Mouse (Mus musculus): ENCODE measurements around the gene Ipo9. TPM values are rescaled to one million over a fixed set of nuclear protein-coding genes. Genes with fewer than 3 reads are reported as not detected.

The Ipo9 gene
- total and polyA plus RNA-seq, 3 experiments = 27.4 to 56.2 TPM; not detected in 1

DNA sequence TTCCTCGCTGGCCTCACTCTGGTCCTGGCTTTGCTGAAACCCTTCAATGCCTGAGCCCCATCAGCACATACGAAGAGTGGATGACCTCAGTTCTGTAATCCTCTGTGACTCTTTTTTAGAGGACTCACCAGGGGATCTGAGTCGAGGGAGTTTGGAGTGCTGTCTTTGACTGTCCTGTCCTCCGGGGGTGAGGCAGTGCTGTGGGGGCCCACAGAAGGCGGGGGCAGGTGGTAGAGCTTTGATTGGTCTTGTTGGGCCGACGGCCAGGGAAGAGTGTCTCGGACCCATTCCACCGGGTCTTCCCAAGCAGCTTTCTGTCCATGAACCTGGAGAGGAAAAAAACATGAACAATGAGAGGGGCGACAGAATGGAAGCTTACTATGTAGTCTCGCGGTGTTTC lies 13.2 kb upstream of the Ipo9 start:
- Histone ChIP-seq H3K36me3 (ENCODE audit: control insufficient read depth in 1 of 2, insufficient read depth in 2 of 2, low read length in 2 of 2) (no peaks in the 10 kb centered on the region), H3K79me2 (ENCODE audit: control insufficient read depth, insufficient read depth, low read length, poor library complexity) (no peaks in the 10 kb centered on the region), H3K27me3 (ENCODE audit: control insufficient read depth in 1 of 2, insufficient read depth in 2 of 2, low read length in 2 of 2) (no peaks in the 10 kb centered on the region), H3K4me3 (ENCODE audit: control insufficient read depth in 1 of 2, insufficient read depth in 1 of 2, low read depth in 2 of 2, low read length in 2 of 2) (no peak overlapping the region), H3K27ac (ENCODE audit: control insufficient read depth, low read depth, low read length) (no peak overlapping the region), H3K9me3 (replicated peaks; ENCODE audit: insufficient read depth, low read length) (no peaks in the 10 kb centered on the region), H3K9ac (ENCODE audit: control insufficient read depth, low read depth, low read length, poor library complexity, severe bottlenecking) (no peak overlapping the region), H3K4me1 (ENCODE audit: control insufficient read depth in 1 of 2, insufficient read depth in 2 of 2, low read length in 2 of 2) (no peaks in the 10 kb centered on the region)
- DNase-seq (ENCODE audit: low read depth, low spot score) = no peak
- no peak for TF ChIP-seq TCF12 (IDR thresholded peaks at IDR 0.05; ENCODE audit: low read depth, low read length)
- no peak for TF ChIP-seq MYC (IDR thresholded peaks at IDR 0.05; ENCODE audit: low read depth, low read length)
- TF ChIP-seq NRF1 (IDR thresholded peaks at IDR 0.05; ENCODE audit: insufficient read depth, low read depth, low read length, poor library complexity, severe bottlenecking) = no peak
- no peak for TF ChIP-seq HCFC1 (IDR thresholded peaks at IDR 0.05; ENCODE audit: low read depth, low read length)
- TF ChIP-seq MXI1 (IDR thresholded peaks at IDR 0.05; ENCODE audit: low read depth, low read length) = no peak
- TF ChIP-seq SIN3A (IDR thresholded peaks at IDR 0.05; ENCODE audit: low read length) = no peak
- TF ChIP-seq MAFK (IDR thresholded peaks at IDR 0.05; ENCODE audit: borderline replicate concordance, low read depth, low read length) = no peak

DNA sequence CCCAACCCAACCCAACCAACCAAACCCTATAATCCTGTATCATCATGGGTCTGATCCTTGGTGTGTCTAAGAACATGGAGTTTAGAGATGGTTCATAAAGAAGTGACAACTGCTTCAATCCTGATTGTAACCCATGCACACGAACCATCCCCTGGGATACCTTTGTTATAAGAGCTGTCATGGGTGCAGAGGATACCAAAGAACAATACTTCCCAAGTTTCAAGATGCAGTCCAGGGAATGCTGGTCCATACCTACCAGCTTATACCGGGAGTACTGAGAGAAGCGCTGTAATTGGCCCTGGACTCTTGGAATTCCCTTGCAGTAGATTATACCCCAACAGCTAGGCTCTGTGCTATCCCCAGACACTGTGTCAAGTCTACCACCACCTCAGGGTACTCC lies 11.6 kb upstream of the Ipo9 start:
- TF ChIP-seq MAX (IDR thresholded peaks at IDR 0.05; ENCODE audit: low read length) = no peak
- no peak for TF ChIP-seq MYC (IDR thresholded peaks at IDR 0.05; ENCODE audit: low read depth, low read length)
- TF ChIP-seq SIN3A (IDR thresholded peaks at IDR 0.05; ENCODE audit: low read length) = no peak
- TF ChIP-seq USF2 (IDR thresholded peaks at IDR 0.05; ENCODE audit: borderline replicate concordance in 1 of 2, insufficient read depth in 1 of 2, low read depth in 1 of 2, low read length in 2 of 2) = no peak
- no peak for TF ChIP-seq SMC3 (IDR thresholded peaks at IDR 0.05; ENCODE audit: low read depth, low read length)
- TF ChIP-seq MAZ (IDR thresholded peaks at IDR 0.05; ENCODE audit: low read depth, low read length) = no peak
- TF ChIP-seq ZNF384 (IDR thresholded peaks at IDR 0.05; ENCODE audit: low read depth, low read length) = no peak
- no peak for TF ChIP-seq MEF2A (IDR thresholded peaks at IDR 0.05; ENCODE audit: extremely low read depth, insufficient replicate concordance, low read depth, low read length, poor library complexity, severe bottlenecking)
- no peak for TF ChIP-seq HCFC1 (IDR thresholded peaks at IDR 0.05; ENCODE audit: low read depth, low read length)
- no peak for TF ChIP-seq RCOR1 (IDR thresholded peaks at IDR 0.05; ENCODE audit: low read depth, low read length)
- TF ChIP-seq MYB (IDR thresholded peaks at IDR 0.05; ENCODE audit: low read depth, low read length) = no peak
- TF ChIP-seq CTCF (IDR thresholded peaks at IDR 0.05 in 2 of 3, conservative IDR thresholded peaks at IDR 0.05 in 1 of 3; ENCODE audit: control insufficient read depth in 1 of 3, insufficient read depth in 1 of 3, low read depth in 2 of 3, low read length in 3 of 3, poor library complexity in 1 of 3, severe bottlenecking in 1 of 3) = no peak
- Histone ChIP-seq H3K27me3 (ENCODE audit: control insufficient read depth in 1 of 2, insufficient read depth in 2 of 2, low read length in 2 of 2) (no peaks in the 10 kb centered on the region), H3K27ac (ENCODE audit: control insufficient read depth, low read depth, low read length) (no peak overlapping the region), H3K36me3 (ENCODE audit: control insufficient read depth in 1 of 2, insufficient read depth in 2 of 2, low read length in 2 of 2) (no peaks in the 10 kb centered on the region), H3K4me1 (ENCODE audit: control insufficient read depth in 1 of 2, insufficient read depth in 2 of 2, low read length in 2 of 2) (no peaks in the 10 kb centered on the region), H3K79me2 (ENCODE audit: control insufficient read depth, insufficient read depth, low read length, poor library complexity) (no peaks in the 10 kb centered on the region), H3K9ac (ENCODE audit: control insufficient read depth, low read depth, low read length, poor library complexity, severe bottlenecking) (no peak overlapping the region), H3K9me3 (replicated peaks; ENCODE audit: insufficient read depth, low read length) (no peaks in the 10 kb centered on the region), H3K4me3 (ENCODE audit: control insufficient read depth in 1 of 2, insufficient read depth in 1 of 2, low read depth in 2 of 2, low read length in 2 of 2) (no peak overlapping the region)
- DNase-seq (ENCODE audit: low read depth, low spot score) = no peak
